Mouse (Mus musculus) lung, postnatal 0 days (tissue): Measurements from ENCODE around the gene Apoc3.

ENCODE experiments used
- CTCF ChIP-seq: IDR thresholded peaks from 2 replicates; pipeline ENCODE4 v1.5.1; 2016; ENCODE audit warnings: antibody characterized with exemption, mild to moderate bottlenecking
- EP300 ChIP-seq: IDR thresholded peaks from 2 replicates; pipeline ENCODE4 v1.6.1; 2016; ENCODE audit warnings: antibody characterized with exemption, mild to moderate bottlenecking, control low read depth

DNA sequence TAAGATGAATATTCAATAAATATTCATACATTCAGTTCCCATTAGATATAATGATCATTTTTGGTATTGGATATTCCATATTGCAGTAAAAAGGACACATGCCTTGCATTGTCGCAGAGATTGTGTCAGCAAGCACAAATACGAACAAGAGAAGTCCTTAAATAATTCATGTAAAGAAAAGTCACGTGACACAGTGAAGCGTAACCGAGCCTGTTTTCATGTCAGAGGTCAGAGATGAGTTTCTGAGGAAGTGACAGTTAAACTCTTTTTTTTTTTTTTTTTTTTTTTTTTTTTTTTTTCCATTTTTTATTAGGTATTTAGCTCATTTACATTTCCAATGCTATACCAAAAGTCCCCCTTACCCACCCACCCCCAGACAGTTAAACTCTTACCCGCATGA lies 42.8 kb downstream of the Apoc3 start:
- TF ChIP-seq EP300 (no peak), CTCF (no peak)
